Mouse (Mus musculus) T-helper 17 cell (primary cell): Measurements from ENCODE around the gene Nop53.

Source experiments
- in situ Hi-C, 2 experiments: fragments of 300-600 bp; cut with MboI, MseI; formaldehyde crosslinking; loops; 1 replicate in 1 of 2; 2 replicates in 1 of 2; pipeline ENCODE4 v1.15.1; 2025; ENCODE audit warnings: high pct_unique_total_duplicates in 2 of 2

Nop53 gene

DNA sequence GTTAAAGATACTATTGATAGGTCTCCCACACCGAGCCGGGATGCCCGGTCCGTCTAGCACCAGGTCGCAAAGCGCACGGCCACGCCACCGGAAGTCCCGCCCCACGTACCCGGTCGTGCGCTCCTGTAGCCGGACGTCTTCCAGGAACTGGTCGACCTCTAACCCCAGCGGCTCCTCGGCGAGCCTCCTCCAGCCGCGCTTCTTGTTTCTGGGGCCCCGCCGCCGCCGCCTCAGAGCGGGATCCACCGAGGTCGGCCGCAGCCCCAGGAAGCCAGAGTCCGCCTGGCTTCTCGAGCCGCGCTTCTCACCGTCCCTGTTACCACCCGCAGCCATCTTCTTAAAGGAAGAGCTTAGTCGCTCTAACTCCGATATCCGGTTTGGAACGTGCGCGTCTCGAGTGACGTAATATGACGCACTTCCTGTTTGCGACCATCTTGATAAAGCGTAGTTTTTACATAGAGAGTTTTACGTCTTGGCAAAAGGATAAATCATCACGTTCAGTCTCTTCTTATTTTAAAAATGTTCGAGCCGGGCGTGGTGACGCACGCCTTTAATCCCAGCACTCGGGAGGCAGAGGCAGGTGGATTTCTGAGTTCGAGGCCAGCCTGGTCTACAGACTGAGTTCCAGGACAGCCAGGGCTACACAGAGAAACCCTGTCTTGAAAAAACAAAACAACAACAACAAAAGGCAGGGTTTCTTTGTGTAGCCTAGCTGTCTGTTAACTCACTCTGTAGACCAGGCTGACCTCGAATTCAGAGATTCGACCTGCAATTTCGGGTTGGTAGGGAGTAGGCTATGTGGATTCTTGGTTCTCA lies at the start of gene Nop53:
Gene Nop53 (minus strand): TSS at position 354 of the 816 bp plus-strand sequence.
- in situ Hi-C loops, result no loop called here

DNA sequence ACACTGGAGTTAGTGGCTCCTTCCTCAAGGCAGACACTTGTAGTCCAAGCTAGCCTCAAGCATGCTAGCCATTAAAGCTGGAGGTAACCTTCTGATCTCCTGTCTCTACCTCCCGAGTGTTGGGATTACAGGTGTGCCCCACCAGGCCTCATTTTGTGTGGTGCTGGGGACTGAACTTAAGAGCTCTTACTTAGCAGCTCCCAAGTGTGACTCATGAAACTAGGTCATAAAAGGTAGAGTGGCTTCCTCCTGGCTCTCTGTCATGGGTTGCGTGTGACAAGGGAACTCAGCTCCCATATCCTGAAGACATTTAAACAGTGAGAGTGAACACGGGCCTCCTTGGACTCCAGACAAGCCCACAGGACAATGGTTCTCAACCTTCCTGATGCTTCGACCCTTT lies 47.9 kb upstream of the Nop53 start:
- in situ Hi-C loops, result loop anchor here in 1 of 2 experiments (5.0 kb wide), 1 partner anchor 149 kb away; no protein-coding TSS in a partner anchor

DNA sequence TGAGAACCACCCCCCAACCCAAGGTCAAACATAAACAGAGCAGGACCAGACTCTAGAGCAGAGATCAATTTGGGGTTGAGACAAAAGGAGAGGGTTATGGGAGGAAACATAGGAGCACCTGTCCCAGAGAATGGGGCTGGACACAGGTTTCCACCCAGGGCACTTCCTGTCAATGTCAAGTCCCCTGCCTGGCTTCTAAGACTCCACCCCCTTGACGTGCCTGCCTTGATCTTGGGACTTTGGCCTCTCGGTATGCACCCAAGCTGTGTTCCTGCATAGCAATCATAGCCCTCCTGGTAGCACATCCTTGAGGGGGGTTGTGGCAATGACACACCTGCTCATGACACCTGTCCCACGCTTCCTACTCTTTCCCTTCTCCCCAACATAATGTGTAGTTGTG lies 47.3 kb upstream of the Nop53 start:
- in situ Hi-C loops, result loop anchor here in 1 of 2 experiments (5.0 kb wide), 1 partner anchor 149 kb away; no protein-coding TSS in a partner anchor

DNA sequence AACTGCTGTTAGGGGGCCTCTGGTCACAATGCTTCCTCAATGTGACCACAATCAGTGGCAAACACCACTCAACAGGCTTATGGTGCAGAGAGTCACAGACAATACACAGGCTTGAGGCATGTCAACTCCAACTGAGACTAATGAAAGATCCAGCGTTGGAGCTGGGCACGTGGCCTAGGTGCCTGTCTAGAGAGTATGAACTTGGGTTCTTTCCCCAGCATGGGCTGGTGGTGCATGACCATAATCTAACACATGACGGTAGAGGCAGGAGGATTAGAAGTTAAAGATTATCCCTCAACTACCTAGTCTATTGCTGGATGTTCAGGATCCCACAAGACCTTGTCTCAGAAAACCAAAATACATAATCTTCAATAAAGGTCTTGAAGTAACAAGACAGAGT lies 45.9 kb upstream of the Nop53 start:
- in situ Hi-C loops, result loop anchor here in 1 of 2 experiments (5.0 kb wide), 1 partner anchor 151 kb away; no protein-coding TSS in a partner anchor

DNA sequence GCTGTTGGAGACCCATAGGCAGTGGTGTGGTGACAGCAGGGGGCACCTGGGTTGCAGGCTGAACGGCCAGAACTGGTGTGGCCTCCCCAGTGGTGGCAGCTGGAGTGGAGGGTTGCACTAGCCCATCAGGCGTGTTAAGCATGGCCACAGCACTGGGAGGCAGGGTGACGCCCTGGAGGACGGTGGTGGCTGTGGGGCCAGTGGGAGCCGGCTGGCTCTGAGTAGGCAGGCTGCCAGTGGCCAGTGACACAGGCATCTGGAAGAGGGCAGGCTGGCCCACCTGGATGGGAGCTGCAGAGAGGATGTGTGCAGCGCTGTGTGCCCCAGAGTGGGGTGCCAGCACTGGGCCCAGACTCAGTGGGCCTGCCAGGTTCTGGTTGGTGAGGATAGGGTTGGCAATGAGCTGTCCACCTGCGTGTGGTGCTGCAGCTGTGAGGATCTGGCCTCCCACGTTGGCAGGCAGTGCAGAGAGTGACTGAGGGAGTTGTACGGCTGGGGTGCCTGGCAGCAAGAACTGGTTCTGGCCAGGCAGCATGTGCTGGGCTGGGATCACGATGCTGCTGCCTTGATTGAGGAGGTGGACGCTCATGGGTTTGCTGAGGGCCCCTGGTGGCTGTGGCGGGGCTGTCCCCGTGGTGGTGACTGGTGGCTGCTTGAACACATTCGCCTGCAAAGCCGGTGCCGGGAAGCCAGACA lies 41.9 kb upstream of the Nop53 start:
- in situ Hi-C loops, result no loop called here

DNA sequence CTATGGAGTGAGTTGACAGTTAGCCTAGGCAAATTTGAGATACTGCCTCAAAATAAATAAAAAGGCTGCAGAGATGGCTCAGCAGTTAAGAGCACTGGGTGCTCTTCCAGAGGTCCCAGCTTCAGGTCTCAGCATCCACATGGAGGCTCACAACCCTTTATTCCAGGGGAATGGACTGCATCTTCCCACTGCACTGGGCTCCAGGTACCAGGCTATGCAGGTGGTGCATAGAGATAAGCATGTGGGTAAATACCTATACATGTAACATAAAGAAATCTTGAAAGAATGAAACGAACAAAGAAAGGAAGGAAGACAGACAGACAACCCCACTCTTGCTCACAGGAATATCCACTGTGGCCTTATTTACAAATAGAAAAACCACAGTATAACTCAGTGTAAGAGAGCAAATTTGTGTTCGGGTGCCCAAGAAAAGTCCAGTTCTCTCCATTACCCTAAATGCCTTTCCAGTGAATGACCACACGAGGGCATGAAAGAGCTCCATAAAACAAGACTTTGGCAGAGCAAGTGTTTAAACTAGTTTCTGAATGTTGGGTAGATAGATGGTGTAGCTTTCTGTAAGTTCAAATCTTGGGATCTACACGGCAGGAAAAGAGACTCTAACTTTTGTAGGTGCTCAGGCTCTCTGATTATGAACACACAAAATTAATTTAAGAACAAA lies 37.0 kb upstream of the Nop53 start:
- in situ Hi-C loops, result loop anchor here (5.0 kb wide), 2 partner anchors 64 to 169 kb away; partner anchors contain the start of gene Bicra (in 2 of the 2)

DNA sequence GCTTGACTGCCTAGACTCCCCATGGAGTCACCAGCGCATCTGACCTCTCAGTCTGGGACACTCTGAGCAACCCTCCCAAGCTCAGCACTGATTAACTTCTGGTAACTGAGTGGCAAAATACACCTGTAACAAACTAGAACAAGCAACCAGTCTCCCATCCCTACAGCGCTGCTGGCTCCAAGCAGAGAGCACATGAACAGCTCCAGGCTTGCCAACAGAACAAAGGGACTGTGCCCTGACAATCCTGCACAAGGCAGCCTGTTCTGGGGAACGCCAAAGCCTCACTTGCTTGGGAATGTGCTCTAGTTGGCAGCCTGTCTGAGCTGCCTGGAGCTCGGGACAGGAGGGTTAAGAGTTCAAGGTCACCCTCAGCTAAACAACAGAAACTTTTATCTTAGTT lies 35.7 kb upstream of the Nop53 start:
- in situ Hi-C loops, result loop anchor here (5.0 kb wide), 2 partner anchors 66 to 171 kb away; partner anchors contain the start of gene Bicra (in 2 of the 2)

DNA sequence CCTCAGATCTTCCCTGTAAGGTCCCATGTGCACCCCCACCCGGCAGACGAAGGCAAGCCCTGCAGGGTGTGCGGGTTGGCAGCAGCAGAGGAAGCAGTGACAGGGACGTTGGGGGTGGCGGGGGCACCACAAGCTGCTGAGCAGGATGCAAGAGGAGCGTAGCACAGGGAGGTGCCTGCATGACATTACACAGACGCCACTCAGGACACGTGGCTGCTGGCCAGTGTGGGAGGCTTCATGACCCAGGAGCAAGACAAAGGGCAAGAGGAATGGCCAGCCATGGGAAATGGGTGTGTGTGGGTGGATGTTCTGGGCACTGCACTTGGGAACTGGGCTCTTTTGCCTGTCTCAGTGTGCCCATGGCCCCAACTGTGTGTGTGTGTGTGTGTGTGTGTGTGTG lies 34.4 kb upstream of the Nop53 start:
- in situ Hi-C loops, result loop anchor here (5.0 kb wide), 2 partner anchors 67 to 172 kb away; partner anchors contain the start of gene Bicra (in 2 of the 2)

DNA sequence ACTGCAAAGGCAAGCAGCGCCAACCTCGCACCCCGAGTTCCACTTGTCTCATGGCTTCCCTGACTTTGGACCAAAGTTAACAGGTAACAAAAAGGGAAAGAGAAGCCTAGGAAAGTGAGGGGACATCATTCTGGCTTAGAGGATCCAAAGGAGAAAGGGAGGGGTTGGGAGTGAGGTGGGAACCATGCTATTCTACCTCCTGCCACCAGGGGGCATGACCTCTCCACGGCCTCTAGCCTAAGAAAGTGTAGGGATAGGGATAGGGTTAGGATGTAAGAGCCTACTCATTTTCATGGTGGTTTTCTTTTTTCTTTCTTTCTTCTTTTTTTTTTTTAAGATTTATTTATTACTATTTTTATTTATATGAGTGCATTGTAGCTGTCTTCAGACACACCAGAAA lies 30.0 kb upstream of the Nop53 start:
- in situ Hi-C loops, result no loop called here

DNA sequence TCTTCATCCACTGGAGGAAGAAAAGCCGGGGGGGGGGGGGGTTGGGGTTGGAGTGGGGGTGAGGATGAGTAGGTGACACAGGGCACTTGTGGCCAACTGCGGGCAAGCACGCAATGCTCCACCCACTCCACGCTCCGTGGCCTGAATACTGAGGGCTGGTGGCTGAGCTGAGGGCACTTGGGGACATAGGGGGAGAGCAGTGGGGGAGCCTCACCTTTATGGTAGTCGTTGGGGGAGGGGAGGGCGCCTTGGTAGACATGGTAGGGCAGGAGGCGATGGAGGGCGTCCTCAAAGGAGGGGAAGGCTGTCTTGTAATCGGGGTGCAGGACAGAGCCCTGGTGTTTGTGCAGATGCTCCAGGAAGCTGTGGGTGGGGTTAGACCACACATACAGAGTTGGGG lies 29.6 kb upstream of the Nop53 start:
- in situ Hi-C loops, result no loop called here

DNA sequence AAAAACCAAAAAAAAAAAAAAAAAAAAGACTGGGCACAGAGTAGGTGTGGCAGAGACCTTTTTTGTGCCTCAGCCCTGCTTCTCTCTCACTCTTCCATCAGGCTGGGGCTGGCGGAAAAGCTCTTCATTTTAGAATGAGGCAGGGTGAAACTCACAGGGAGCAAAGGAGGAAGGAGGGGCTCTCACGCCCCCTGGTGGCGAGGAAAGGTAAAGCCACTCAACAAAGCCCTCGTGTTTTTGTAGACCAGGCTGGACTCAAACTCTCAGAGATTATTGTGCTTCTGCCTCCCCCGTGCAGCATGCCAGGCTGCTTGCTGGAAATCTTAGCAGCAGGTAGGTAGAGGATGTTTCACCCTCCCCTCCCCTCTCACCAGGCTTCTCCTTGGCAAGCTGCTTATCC lies 28.8 kb upstream of the Nop53 start:
- in situ Hi-C loops, result no loop called here

DNA sequence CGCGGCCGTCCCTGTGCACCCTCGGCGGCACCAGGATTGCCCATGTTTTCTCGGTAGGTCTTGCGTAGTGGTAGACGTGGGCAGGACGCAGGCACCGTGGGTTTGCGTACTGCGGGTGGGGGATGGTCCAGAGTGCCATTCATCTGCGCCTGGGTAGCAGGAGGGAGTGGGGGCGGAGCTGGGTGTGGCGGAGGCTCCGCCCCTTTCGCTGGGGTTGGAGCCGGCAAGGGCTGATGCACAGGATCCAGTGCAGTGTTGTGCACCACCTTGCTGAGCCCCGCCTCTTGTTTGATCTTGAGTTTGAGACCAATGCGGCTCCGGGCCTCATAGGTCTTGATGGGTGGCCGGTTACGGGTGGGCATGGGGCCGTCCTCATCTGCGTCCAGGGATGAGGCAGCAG lies 26.4 kb upstream of the Nop53 start:
- in situ Hi-C loops, result no loop called here

DNA sequence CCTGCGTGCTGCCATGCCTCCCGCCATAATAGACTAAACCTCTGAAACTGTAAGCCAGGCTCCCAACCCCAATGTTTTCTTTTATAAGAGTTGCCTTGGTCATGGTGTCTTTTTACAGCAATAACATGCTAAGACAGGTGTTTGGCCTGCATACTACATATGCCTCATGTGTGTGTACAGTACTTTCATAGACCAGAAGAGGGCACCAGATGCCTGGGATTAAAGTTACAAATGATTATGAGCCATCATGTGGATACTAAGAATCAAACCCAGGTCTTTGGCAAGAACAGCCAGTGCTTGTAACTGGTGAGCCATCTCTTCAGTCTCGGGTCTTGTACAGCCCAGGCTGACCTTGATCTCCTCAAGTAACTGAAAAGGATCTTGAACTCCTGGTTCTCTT lies 23.8 kb upstream of the Nop53 start:
- in situ Hi-C loops, result no loop called here

DNA sequence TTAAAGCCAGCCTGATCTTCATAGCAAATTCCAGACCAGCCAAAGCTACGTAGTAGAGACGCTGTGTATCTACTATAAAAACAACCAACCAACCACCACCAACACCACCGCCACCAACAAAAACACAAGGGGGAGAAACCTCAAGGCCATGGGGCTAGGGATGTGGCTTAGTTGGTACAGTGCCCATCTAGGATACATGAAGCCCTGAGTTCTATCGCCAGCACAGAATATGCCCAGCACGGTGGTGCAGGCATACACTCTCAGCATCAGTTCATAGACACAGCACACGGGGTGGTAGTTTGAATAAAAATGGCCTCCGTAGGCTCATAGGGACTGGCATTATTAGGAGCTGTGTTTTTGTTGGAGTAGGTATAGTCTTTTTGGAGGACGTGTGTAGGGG lies 22.4 kb upstream of the Nop53 start:
- in situ Hi-C loops, result no loop called here

DNA sequence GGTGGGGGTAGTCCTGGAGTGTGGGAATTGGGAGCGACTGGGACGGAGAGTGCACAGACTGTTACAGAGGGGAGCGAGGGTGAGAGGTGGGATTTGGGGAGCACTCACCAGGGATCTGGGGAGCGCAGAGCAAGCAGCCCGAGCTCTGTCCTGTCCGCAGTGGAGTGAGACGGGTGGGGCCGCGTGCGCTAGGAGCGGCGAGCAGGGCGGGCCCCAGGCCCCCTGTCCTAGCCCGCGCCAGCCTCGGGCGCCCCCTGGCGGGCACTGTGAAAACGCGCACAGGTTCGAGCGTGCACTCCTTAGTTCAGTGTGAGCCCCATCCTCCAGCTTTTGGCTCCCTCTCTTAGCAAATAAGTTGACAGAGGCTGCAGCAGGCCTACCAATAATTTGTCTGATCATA lies 21.4 kb upstream of the Nop53 start, which contains the start of gene Ehd2:
Gene Ehd2 (minus strand): TSS at position 256 of the 400 bp plus-strand sequence.
- in situ Hi-C loops, result no loop called here

DNA sequence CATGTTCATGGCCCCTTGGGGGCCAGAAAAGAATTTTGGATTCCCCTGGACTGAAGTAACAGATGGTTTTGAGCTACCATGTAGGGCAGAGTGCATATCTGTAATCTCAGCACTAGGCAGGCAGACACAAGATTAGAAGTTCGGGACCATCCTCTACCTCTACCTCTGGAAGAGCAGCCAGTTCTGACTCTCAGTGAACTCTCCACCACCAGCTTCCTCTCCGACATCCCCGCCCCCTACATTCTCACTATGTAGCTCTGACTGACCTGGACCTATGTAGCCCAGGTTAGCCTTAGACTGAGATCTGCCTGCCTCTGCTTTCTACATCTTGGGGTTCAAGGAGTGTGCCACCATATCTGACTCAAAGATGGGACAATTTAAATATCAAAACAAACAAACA lies 20.6 kb upstream of the Nop53 start:
- in situ Hi-C loops, result no loop called here

DNA sequence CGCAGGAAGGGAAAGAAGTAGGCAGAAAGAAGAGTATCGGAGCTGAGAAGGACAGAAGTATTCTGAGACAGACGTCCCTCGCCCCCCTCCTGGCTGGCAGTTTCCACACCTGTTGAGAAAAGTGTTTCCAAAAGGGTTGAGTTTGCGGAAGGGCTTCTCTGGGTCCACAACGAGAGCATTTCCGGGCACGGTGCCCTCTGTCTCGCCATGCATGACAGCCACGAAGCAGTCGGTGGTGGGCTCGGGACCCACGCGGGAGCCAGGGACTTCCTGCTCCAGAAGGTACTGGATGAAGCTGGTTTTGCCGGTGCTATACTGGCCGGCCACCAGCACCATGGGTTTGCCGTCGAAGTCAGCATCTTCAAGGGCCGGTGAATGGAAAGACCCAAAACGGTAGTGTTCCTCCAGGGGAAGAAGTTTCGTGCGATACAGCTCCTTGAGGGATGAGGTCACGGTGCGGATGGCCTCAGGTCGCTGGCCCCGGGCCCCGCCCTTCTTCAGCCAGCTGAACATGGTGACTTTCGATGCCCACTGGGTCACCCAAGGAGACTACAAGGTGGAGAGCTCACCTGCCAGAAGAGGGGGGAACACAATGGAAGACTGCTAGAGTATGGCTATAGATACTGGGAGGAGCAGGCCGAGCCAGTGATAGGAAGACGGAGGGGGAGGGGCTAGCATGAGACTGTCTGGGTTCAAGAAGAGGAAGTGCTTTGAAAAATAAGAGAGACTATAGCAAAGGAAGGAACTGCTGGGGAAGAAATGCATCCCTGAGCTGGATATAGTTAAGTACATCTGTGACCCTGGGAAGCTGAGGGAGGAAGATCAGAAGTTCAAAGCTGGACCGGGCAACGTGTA lies 18.2 kb upstream of the Nop53 start:
- in situ Hi-C loops, result no loop called here

DNA sequence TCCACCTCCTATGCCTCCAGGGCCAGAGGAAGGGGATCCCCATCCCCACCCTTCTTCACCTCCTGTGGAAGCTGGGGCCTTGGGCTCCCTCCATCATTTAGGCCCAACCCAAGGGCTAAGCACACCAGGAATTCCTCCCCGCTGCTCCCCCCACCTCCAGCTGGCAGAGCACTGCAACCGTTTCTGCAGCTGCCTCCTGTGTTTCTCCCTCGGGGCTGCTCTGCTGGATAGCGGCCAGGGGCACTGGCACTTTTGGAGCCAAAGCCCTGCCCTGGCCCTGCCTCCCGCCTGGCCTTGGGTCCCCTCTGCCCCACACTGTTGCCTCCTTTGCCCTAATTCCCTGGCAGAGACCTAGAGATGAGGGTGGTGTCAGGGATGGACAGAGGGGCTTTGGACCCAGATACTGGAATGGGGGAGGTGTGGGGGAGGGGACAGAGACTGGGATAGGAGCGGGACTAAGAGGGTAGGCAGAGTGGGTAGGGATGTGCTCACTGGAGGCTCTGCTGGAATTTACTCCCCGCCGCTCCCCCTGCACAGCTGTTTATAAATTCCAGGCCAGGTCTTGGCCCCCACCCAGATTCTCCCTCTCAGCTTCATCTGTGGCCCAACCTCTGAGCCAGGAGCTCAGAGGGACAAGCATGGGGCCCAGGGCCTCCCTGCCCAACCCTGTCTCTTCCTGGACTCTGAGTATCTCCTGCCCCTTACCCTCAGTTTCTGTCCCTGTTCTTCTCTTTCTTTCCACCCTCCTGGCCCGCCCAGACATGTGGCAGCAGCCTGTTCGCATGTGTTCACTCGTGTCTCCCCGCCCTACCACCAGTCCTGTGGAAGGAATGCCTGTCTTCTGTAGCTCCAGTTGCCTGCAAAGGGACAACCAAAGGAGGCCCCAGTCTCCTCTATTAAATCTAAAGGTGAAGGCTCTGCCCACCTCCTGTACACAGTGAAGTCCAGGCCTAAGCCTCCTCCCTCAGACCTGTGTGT lies 16.7 kb upstream of the Nop53 start:
- in situ Hi-C loops, result no loop called here

DNA sequence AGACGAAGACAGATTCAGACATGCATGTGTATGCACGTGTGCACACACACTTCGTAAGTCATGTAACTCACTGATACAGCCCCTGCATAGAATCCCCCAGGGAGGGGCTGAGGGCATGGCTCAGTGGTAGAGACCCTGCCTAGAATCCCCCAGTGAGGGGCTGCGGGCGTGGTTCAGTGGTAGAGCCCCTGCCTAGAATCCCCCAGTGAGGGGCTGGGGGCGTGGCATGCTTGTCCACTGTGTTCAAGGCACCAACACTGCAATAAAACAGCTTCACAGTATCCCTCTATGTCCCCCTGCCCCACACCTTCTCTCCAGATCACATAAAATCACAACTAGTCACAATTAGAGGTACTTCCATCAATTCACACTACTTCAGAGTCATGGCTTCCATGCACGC lies 15.9 kb upstream of the Nop53 start:
- in situ Hi-C loops, result no loop called here

DNA sequence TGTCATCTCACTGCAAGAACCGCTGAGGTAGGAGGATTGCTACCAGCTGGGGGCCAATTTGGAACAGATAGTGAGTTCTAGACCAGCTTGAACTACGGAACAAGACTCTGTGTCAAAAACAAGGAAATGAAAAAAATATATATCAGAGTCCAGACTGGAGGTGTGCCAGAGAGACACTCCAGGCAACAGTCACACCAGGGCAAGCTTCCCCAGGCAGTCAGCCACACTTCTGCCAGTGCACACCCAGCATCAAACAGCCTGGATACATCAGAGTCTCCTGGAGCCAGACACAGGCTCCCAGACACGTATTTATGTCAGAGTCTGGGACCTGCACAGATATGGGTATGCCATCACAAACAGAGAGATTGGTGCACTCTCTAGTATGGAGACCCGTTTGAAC lies 15.4 kb upstream of the Nop53 start:
- in situ Hi-C loops, result no loop called here
